ENCODE assay signal across 26 mouse cellular contexts in the genomic region with DNA sequence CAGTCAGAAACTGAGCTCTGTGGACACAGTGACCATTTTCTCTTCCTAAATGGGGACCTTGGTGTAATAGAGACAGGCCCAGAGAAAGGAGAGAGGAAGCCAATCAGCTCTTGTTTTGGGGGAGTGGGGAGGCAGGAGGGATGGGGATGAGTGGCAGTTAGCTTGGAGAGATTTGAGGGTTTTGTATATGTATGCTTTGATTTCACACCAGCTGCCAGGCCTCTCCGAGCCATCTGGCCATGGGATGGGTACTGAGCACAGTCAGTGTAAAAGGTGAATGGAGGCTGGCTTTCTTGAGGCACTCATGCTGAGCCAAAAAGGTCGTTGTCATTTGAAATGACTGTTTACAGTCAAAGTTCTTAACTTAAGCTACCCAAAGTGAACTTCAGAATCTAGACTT.
"Had no signal": no experiment of that assay in that cellular context is flagged by ENCODE, and none has a peak within 500 bp of the region (broad histone marks: within the 10 kb centered on the region; RNA-seq: fewer than 3 reads in every experiment).

No protein-coding gene starts in this region.

- H3K27ac ChIP-seq: heart, adult 2 months; heart, embryonic 13.5 days; heart, embryonic 15.5 days; hindbrain, embryonic 12.5 days; hindbrain, embryonic 14.5 days; hindbrain, postnatal 0 days; kidney, embryonic 15.5 days; kidney, postnatal 0 days; limb, embryonic 13.5 days; limb, embryonic 15.5 days; liver, embryonic 12.5 days; liver, embryonic 14.5 days had no signal

- H3K9ac ChIP-seq: heart, embryonic 13.5 days; heart, embryonic 15.5 days; hindbrain, embryonic 12.5 days; hindbrain, embryonic 14.5 days; kidney, embryonic 15.5 days; limb, embryonic 13.5 days; limb, embryonic 15.5 days; liver, embryonic 12.5 days; liver, embryonic 14.5 days had no signal

- H3K27me3 ChIP-seq: heart, embryonic 13.5 days; heart, embryonic 15.5 days; hindbrain, embryonic 12.5 days; kidney, embryonic 15.5 days; limb, embryonic 13.5 days; limb, embryonic 15.5 days; liver, embryonic 12.5 days had no signal

- DNase-seq: gastrocnemius, postnatal 14 days; gastrocnemius, postnatal 36 days; heart, adult 11 months; heart, adult 2 months; heart, postnatal 14 days; heart, postnatal 36 days; kidney, adult 11 months; kidney, adult 2 months; kidney, adult 9 months; kidney, postnatal 14 days; kidney, postnatal 36 days; layer of hippocampus, adult 9-11 months; left cerebral cortex, postnatal 4 days had no signal

- ATAC-seq: hindbrain, postnatal 0 days; intestine, embryonic 16.5 days had no signal

- H3K4me1 ChIP-seq: heart, embryonic 15.5 days; limb, embryonic 15.5 days had no signal

- H3K4me3 ChIP-seq: heart, adult 2 months; heart, embryonic 13.5 days; heart, embryonic 15.5 days; hindbrain, embryonic 12.5 days; kidney, embryonic 15.5 days; limb, embryonic 13.5 days; limb, embryonic 15.5 days; liver, embryonic 12.5 days had no signal

- H3K4me2 ChIP-seq: heart, embryonic 11.5 days; heart, embryonic 13.5 days; heart, embryonic 15.5 days; hindbrain, embryonic 12.5 days; hindbrain, embryonic 14.5 days; kidney, embryonic 15.5 days; limb, embryonic 13.5 days; limb, embryonic 15.5 days; liver, embryonic 12.5 days had no signal

- H3K36me3 ChIP-seq: heart, embryonic 13.5 days; heart, embryonic 15.5 days; hindbrain, embryonic 12.5 days; kidney, embryonic 15.5 days; limb, embryonic 13.5 days; limb, embryonic 15.5 days; liver, embryonic 12.5 days had no signal

- H3K9me3 ChIP-seq: heart, embryonic 13.5 days; heart, embryonic 15.5 days; hindbrain, embryonic 12.5 days; kidney, embryonic 15.5 days; limb, embryonic 13.5 days; limb, embryonic 15.5 days; liver, embryonic 12.5 days had no signal
